Mouse (Mus musculus): Measurements from ENCODE around the gene Foxc2. TPM values are rescaled to one million over a fixed set of nuclear protein-coding genes. Genes with fewer than 3 reads are reported as not detected.
A peak's percentile ranks its signal among the peaks of the same experiment; 100 is the strongest.

Foxc2 gene
- total and polyA plus RNA-seq, 2 experiments from 2014 or later, result 2.6 to 10.9 TPM

DNA sequence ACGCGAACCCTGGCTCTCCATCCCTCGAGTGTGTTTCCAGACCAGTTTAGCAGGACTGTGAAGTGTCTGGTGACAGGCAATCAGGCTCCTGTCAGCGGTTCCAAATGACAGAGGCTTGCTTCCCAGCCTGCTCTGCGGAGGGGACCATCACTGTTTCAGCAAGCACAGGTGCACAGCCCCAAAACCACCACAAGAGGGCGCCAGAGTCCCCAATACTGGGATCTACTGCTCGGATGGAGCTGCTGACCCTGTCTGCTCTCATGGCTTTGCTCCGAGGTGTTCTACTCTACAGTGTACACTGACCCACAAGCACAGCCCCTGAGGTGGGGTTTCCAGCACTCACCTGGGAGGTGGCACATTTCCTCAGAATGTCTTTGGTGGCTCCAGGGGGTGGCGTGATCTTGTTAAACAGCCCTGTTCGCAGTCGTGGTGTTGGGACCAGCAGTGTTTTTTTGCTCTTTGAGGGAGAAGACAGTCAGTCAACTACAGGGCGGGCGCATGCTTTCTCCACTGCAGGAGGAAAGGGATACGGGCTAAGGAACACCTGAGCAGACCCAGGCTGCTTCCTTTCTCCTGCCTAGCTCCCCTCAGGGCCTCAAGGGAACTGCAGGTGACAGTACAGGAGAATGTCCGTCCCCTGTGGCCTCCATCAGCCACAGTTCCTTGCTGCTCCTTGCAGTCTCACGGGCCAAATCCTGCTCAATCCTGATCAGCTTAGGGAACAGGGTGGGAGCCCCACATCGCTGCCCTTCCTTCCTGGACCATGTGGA, 11.7 kb upstream of the Foxc2 start:
- Histone ChIP-seq H3K4me2 (ENCODE audit: low read depth, low read length, poor library complexity, severe bottlenecking) (no peak overlapping the region), H3K27me3 (ENCODE audit: insufficient read depth, low read length) (no peaks in the 10 kb centered on the region), H3K36me3 (ENCODE audit: insufficient read depth, low read length) (peaks cover 30% of the 10 kb centered on the region), H3K9me3 (ENCODE audit: low read length) (no peaks in the 10 kb centered on the region), H3K9ac (replicated peaks; ENCODE audit: low read length, poor library complexity, severe bottlenecking) (no peak overlapping the region), H3K4me1 (ENCODE audit: insufficient read depth, low read length) (peaks cover 5% of the 10 kb centered on the region; the same call in 1 of the 2 replicates), H3K4me3 (ENCODE audit: low read depth, low read length) (no peak overlapping the region), H3K27ac (ENCODE audit: low read depth, low read length) (no peak overlapping the region)
- peak; percentile 98 for TF ChIP-seq CTCF (IDR thresholded peaks at IDR 0.05)
- ATAC-seq (ENCODE audit: low FRiP score) (no peak; the same call in 1 of the 2 replicates), DNase-seq (ENCODE audit: low spot score) (peak; percentile 88)
- WGBS, result 54% methylated on average over 17 of the region's 17 CpGs

DNA sequence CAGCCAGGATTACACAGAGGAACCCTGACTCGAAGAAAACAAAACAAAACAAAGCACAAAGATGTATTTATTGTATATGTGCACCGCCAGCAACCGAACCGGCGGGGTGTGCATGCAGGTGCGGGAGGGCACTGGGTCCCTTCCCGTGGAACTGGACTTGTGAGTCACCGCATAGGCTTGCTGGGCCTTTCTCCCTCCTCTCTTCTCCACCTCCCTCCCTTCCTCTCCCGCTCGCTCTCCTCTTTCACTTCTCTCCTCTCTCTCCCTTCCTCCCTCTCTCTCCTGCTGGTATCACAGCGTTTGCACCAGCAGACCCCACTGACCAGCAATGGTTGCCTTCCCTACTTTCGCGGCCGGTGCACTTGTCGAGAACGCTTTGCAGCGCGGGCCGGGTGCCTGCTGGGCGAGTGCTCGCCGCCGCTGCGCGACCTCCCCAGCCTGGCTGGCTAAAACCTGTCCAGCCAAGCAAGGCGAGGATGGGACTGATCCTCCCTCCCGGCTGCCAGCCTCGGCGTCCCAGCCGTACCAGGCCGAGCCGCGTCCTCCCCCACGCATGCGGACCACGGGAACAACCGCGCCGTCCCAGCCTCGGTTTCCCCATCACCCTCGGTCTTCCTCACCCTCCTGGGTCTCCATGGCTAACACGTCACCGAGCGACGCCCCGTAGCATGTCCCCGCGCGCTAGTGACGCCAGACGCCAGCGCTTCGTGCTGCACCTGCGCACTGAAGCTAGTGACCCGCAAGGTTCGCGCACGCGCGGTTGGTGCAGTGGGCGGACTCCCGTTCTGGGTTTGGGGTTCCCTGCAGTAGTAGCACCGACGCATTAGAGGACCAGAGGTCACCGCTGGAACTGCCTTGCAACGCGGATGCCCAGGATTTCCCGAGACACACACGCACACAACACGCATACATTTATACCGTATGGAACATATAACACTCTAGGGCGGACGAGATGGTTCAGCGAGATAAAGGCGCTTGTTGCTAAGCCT, 8.0 kb upstream of the Foxc2 start, which contains the start of gene Mthfsd:
Mthfsd (minus strand) TSS at position 725 of the 989 bp plus-strand sequence.
- H3K27ac ChIP-seq (ENCODE audit: low read depth, low read length), result peak within 1 kb of the TSS; percentile 85
- peak; percentile 31; the same call in 1 of the 2 replicates for TF ChIP-seq CTCF (IDR thresholded peaks at IDR 0.05)
- H3K9me3 ChIP-seq (ENCODE audit: low read length), result no peaks in the 10 kb centered on the region
- 0 out of 2 replicates have a peak, but pooled peaks cover 6% of the 10 kb centered on the region for H3K27me3 ChIP-seq (ENCODE audit: insufficient read depth, low read length)
- H3K4me1 ChIP-seq (ENCODE audit: insufficient read depth, low read length), result peaks cover 5% of the 10 kb centered on the region; the same call in 1 of the 2 replicates
- DNase-seq (ENCODE audit: low spot score) (peak; percentile 99), ATAC-seq (ENCODE audit: low FRiP score) (peak; percentile 94)
- H3K36me3 ChIP-seq (ENCODE audit: insufficient read depth, low read length), result peaks cover 3% of the 10 kb centered on the region
- peak within 1 kb of the TSS; percentile 78 for H3K9ac ChIP-seq (replicated peaks; ENCODE audit: low read length, poor library complexity, severe bottlenecking)
- H3K4me3 ChIP-seq (ENCODE audit: low read depth, low read length), result peak within 1 kb of the TSS; percentile 70
- 1% methylated on average over 75 of the region's 75 CpGs for WGBS
- H3K4me2 ChIP-seq (ENCODE audit: low read depth, low read length, poor library complexity, severe bottlenecking), result peak within 1 kb of the TSS; percentile 88

- WGBS, result 11% methylated on average over 5 of the region's 5 CpGs
- H3K4me1 ChIP-seq (ENCODE audit: insufficient read depth, low read length), result peaks cover 5% of the 10 kb centered on the region; the same call in 1 of the 2 replicates
- no peaks in the 10 kb centered on the region; the same call in 1 of the 2 replicates for H3K36me3 ChIP-seq (ENCODE audit: insufficient read depth, low read length)
- peak overlapping the region; percentile 88 for H3K4me2 ChIP-seq (ENCODE audit: low read depth, low read length, poor library complexity, severe bottlenecking)
- H3K27ac ChIP-seq (ENCODE audit: low read depth, low read length), result no peak overlapping the region
- peak overlapping the region; percentile 34; the same call in 1 of the 2 replicates for H3K9ac ChIP-seq (replicated peaks; ENCODE audit: low read length, poor library complexity, severe bottlenecking)
- no peak for ATAC-seq (ENCODE audit: low FRiP score)
- peak overlapping the region; percentile 70 for H3K4me3 ChIP-seq (ENCODE audit: low read depth, low read length)
- no peaks in the 10 kb centered on the region for H3K9me3 ChIP-seq (ENCODE audit: low read length)
- DNase-seq (ENCODE audit: low spot score), result no peak
- TF ChIP-seq CTCF (IDR thresholded peaks at IDR 0.05), result no peak
- H3K27me3 ChIP-seq (ENCODE audit: insufficient read depth, low read length), result 0 out of 2 replicates have a peak, but pooled peaks cover 9% of the 10 kb centered on the region
These were observed 7.3 kb upstream of the Foxc2 start for GRCm38 (mm10) chr8:121108657-121109056.

DNA sequence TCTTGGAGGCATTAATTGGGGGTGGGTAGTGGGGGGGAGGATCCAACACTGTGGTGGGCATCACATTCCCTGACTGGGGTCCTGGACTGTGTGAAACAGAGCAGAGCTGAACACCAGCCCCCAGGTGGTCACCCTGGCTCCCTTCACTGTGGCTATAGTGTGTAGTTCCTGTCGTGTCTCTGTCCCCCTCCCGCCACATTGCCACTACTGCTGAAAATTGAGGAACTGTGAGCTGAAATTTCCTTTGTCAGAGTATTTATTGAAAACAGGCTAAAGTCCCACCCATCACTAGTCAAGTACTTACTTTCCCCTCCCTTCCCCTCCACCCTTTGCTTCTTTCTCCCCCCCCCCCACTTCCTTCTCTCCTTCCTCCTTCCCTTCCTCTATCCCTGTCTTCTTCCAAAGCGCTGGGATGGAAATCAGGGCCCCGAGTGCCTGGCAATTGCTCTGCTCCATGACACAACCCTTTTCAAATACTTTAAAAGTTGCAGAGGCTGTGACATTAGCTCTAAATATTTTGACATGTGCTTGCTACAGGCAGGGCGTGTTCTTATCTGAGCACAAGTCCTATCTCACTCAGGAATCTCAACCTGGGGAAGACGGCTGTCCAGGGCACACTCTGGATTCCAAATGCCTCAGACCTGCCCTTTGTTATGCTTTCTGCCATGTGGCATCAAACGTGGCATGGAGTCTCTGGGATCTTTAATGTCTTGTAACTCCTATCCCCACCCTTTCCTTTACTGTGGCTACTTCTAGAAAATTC, 4.6 kb upstream of the Foxc2 start:
- DNase-seq (ENCODE audit: low spot score) (no peak), ATAC-seq (ENCODE audit: low FRiP score) (no peak)
- no peak overlapping the region for H3K4me3 ChIP-seq (ENCODE audit: low read depth, low read length)
- peaks cover 5% of the 10 kb centered on the region; the same call in 1 of the 2 replicates for H3K4me1 ChIP-seq (ENCODE audit: insufficient read depth, low read length)
- no peak overlapping the region for H3K27ac ChIP-seq (ENCODE audit: low read depth, low read length)
- no peaks in the 10 kb centered on the region for H3K36me3 ChIP-seq (ENCODE audit: insufficient read depth, low read length)
- H3K9me3 ChIP-seq (ENCODE audit: low read length), result no peaks in the 10 kb centered on the region
- no peak for TF ChIP-seq CTCF (IDR thresholded peaks at IDR 0.05)
- H3K9ac ChIP-seq (replicated peaks; ENCODE audit: low read length, poor library complexity, severe bottlenecking), result no peak overlapping the region
- H3K27me3 ChIP-seq (ENCODE audit: insufficient read depth, low read length), result peaks cover 32% of the 10 kb centered on the region
- WGBS, result 49% methylated on average over 7 of the region's 7 CpGs
- H3K4me2 ChIP-seq (ENCODE audit: low read depth, low read length, poor library complexity, severe bottlenecking), result no peak overlapping the region

DNA sequence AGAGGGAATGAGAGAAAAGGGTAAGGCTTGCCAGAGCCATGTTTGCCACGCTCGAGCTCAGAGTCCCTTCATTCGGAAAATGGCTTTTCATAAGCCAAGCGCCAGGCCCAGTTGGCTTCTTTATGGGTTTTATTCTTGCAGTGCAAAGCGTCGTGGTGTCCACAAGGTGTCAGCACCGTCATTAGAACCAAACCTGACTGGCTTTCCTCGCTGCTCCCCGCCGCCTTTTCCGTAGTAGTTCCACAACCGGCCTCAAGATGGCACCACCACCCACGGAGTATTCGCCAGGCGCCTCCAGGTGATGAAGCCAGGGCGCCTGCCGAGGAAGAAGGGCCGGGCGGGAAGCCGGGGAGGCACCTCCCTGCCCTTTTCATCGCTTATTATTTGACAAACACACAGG, 2.7 kb upstream of the Foxc2 start:
- H3K27me3 ChIP-seq (ENCODE audit: insufficient read depth, low read length), result peaks cover 50% of the 10 kb centered on the region
- under 1% methylated on average over 21 of the region's 21 CpGs for WGBS
- ATAC-seq (ENCODE audit: low FRiP score) (peak; percentile 31; the same call in 1 of the 2 replicates), DNase-seq (ENCODE audit: low spot score) (peak; percentile 96)
- no peak overlapping the region for H3K4me2 ChIP-seq (ENCODE audit: low read depth, low read length, poor library complexity, severe bottlenecking)
- no peak overlapping the region for H3K27ac ChIP-seq (ENCODE audit: low read depth, low read length)
- no peak overlapping the region for H3K4me3 ChIP-seq (ENCODE audit: low read depth, low read length)
- no peaks in the 10 kb centered on the region for H3K36me3 ChIP-seq (ENCODE audit: insufficient read depth, low read length)
- H3K4me1 ChIP-seq (ENCODE audit: insufficient read depth, low read length), result peaks cover 2% of the 10 kb centered on the region; the same call in 1 of the 2 replicates
- no peak overlapping the region for H3K9ac ChIP-seq (replicated peaks; ENCODE audit: low read length, poor library complexity, severe bottlenecking)
- H3K9me3 ChIP-seq (ENCODE audit: low read length), result no peaks in the 10 kb centered on the region
- TF ChIP-seq CTCF (IDR thresholded peaks at IDR 0.05), result peak; percentile 100
